Mouse (Mus musculus) kidney, adult 2 months (tissue): ENCODE results near the gene Pum1. TPM values are rescaled to one million over a fixed set of nuclear protein-coding genes. Genes with fewer than 3 reads are reported as not detected.

Source experiments
- DNase-seq: peaks from one replicate; pipeline ENCODE4 v3.0.0; 2021
- H3K27ac ChIP-seq: fragments of 200-500 bp; 2 replicates; pipeline ENCODE4 v1.5.1; 2012; ENCODE audit warnings: low read depth, low read length, control low read depth, inconsistent platforms; ENCODE audit not compliant: insufficient read depth
- H3K27me3 ChIP-seq: fragments of 200-500 bp; replicated peaks from 2 replicates; pipeline ENCODE4 v1.6.1; 2012; ENCODE audit warnings: mild to moderate bottlenecking, moderate library complexity, low read length, inconsistent platforms; ENCODE audit not compliant: control insufficient read depth, insufficient read depth
- H3K36me3 ChIP-seq: fragments of 200-500 bp; 2 replicates; pipeline ENCODE4 v1.6.1; 2012; ENCODE audit warnings: mild to moderate bottlenecking, moderate library complexity, low read length, inconsistent platforms; ENCODE audit not compliant: control insufficient read depth, insufficient read depth
- H3K4me1 ChIP-seq: fragments of 200-500 bp; 2 replicates; pipeline ENCODE4 v1.6.1; 2011; ENCODE audit warnings: low read length; ENCODE audit not compliant: control insufficient read depth, insufficient read depth
- H3K4me3 ChIP-seq: fragments of 200-500 bp; 2 replicates; pipeline ENCODE4 v1.5.1; 2011; ENCODE audit warnings: mild to moderate bottlenecking, low read depth, low read length, control low read depth; ENCODE audit not compliant: insufficient read depth
- CTCF ChIP-seq: fragments of 200-500 bp; conservative IDR thresholded peaks from 2 replicates; pipeline ENCODE4 v1.5.1; 2011; ENCODE audit warnings: low read depth, mild to moderate bottlenecking, control low read depth, low read length, moderate library complexity, mixed read lengths; ENCODE audit not compliant: insufficient read depth, insufficient read length
- POLR2A ChIP-seq: fragments of 200-500 bp; IDR thresholded peaks from one replicate; pipeline ENCODE4 v1.6.1; 2011; ENCODE audit warnings: low read depth, low read length, control low read depth
- WGBS: fragments of 180-500 bp; shearing (Covaris S2); methylation state at CpG from one replicate; pipeline ENCODE4 v1.1.7; 2018; 5-methylcytosine and 5-hydroxymethylcytosine counted together
- polyA plus RNA-seq: library from polyadenylated mRNA; depleted of rRNA; stranded (reverse); fragments of >200 nt; gene quantifications from 2 replicates; pipeline ENCODE4 v1.2.3, GENCODE M21; 2012

The Pum1 gene
- polyA plus RNA-seq, 1 experiment = 45.9 TPM

DNA sequence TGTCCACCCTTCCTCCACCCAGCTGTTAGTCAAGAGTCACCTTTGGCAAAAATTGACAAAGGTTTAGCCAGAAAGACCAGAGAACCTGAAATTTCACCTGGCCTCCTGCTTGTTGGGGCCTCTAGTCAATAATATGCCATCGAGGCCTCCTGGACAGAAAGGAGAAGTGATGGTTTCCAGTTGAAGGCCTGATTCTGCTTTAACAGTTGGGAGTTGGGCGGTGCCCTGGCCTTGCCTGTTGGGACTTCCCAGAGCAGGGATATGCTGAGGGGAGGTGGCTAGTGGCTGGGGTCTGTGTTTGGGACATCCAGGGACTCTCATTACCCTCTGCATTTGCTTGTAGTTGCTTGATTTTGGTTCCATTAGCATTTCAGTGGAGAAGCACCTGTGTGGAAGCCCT, 119.4 kb downstream of the Pum1 start:
- H3K4me3 ChIP-seq = no peak overlapping the region
- H3K27me3 ChIP-seq = no peaks in the 10 kb centered on the region
- DNase-seq = no peak
- no peak overlapping the region for H3K27ac ChIP-seq
- no peak for TF ChIP-seq POLR2A
- TF ChIP-seq CTCF = no peak
- H3K36me3 ChIP-seq = no peaks in the 10 kb centered on the region; the same call in 1 of the 2 replicates
- 85% methylated on average over 2 of the region's 2 CpGs for WGBS
- peaks cover 3% of the 10 kb centered on the region; the same call in 1 of the 2 replicates for H3K4me1 ChIP-seq

DNA sequence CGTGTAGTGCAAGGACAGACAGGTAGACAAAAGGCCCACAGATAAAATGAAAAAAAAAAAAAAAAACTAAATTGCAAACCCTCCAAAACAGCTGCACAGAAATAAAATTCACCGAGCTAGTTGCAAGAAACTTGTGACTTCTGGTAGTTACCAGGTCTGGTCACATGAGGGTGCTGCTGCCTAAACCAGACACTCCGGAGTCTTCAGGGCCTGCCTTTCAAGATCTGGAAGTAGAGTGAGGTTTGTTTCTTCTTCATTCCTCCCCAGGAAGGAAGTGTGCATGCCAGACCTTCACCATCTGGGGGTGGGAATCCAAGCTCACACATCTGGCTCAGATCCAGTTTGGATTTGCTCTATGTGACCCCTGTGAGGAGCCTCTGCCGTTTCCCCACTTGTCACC, 121.6 kb downstream of the Pum1 start:
- TF ChIP-seq CTCF (peak; percentile 65), POLR2A (no peak)
- Histone ChIP-seq H3K27me3 (no peaks in the 10 kb centered on the region), H3K36me3 (no peaks in the 10 kb centered on the region; the same call in 1 of the 2 replicates), H3K4me3 (no peak overlapping the region), H3K4me1 (no peaks in the 10 kb centered on the region), H3K27ac (no peak overlapping the region)
- DNase-seq = no peak
- WGBS = 15% methylated on average over 4 of the region's 4 CpGs

DNA sequence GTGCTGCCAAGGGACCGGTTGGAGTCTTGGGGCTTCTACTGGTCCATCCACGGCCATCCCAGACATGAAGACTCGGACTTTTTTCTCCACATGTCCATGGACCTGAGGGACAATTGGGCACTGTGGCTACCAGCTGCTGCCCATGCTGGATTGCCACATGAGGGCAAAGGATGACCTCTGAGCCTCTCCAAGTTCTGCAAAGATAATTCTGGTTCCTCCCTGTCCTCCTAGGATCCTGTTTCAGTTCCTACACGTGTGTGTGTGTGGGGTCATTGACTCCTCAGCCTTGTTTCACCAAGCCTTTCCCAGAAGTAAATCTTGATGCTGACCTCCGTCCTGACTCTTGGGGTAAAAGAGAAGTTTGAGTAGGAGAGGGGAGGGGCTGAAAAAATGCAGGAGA, 124.4 kb downstream of the Pum1 start:
- TF ChIP-seq CTCF = no peak
- no peak for TF ChIP-seq POLR2A
- H3K4me1 ChIP-seq = no peaks in the 10 kb centered on the region
- H3K4me3 ChIP-seq = no peak overlapping the region
- H3K27ac ChIP-seq = no peak overlapping the region
- no peak for DNase-seq
- no peaks in the 10 kb centered on the region for H3K27me3 ChIP-seq
- WGBS = 68% methylated on average over 5 of the region's 5 CpGs
- no peaks in the 10 kb centered on the region for H3K36me3 ChIP-seq

DNA sequence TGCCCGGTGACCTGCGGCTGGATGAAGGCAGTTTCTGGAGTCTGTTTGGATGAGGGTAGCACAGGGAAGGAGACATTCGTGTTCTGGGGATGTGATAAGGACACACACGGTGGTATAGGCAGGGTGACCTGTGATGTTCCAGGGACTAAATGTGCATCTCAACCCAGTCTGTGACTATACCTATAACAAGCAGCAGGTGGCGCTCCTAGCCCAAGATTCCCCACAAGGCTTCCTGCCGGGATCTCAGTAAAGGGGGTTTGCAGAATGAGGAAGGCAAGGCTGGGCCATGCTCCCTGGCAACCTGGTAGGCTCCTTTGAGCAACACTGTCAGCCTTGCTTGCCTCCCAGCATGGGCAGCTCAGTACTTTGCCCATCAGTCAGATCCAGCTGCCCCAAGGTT, 127.1 kb downstream of the Pum1 start:
- H3K36me3 ChIP-seq = no peaks in the 10 kb centered on the region
- peak; percentile 79 for DNase-seq
- no peak overlapping the region for H3K27ac ChIP-seq
- H3K4me1 ChIP-seq = no peaks in the 10 kb centered on the region
- H3K27me3 ChIP-seq = no peaks in the 10 kb centered on the region
- TF ChIP-seq CTCF (peak; percentile 95), POLR2A (no peak)
- 11% methylated on average over 6 of the region's 6 CpGs for WGBS
- H3K4me3 ChIP-seq = no peak overlapping the region

DNA sequence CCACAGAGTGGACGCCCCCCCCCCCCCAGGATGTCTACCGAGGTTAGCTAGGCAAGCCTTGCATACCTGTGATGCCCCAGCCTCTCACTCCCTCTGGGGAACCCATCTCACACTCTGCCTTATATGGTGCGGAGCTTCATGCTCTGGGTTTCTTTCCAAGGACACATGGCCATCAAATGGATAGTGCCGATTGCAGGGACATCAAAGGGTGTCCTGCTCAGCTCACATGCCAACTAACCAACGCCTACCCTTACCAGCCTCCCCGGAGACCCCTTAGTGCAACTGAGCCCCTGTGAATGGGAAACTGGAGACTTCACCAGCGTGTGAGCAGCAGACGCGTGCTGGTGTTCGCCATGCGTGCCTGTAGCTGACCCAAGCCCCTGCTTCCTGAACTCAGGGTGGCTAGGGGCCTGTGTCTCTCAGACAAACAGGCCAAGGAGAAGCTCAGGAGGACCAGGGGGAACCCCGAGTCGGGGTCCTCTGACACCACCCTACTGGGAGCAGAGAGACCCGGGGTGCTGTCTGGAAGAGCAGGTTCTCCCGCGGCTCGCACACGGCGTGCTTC, 128.8 kb downstream of the Pum1 start:
- DNase-seq = no peak
- Histone ChIP-seq H3K36me3 (no peaks in the 10 kb centered on the region), H3K27me3 (no peaks in the 10 kb centered on the region), H3K4me3 (peak overlapping the region; percentile 51; the same call in 1 of the 2 replicates), H3K4me1 (peaks cover 2% of the 10 kb centered on the region; the same call in 1 of the 2 replicates), H3K27ac (no peak overlapping the region)
- TF ChIP-seq POLR2A = no peak
- 7% methylated on average over 19 of the region's 19 CpGs for WGBS

DNA sequence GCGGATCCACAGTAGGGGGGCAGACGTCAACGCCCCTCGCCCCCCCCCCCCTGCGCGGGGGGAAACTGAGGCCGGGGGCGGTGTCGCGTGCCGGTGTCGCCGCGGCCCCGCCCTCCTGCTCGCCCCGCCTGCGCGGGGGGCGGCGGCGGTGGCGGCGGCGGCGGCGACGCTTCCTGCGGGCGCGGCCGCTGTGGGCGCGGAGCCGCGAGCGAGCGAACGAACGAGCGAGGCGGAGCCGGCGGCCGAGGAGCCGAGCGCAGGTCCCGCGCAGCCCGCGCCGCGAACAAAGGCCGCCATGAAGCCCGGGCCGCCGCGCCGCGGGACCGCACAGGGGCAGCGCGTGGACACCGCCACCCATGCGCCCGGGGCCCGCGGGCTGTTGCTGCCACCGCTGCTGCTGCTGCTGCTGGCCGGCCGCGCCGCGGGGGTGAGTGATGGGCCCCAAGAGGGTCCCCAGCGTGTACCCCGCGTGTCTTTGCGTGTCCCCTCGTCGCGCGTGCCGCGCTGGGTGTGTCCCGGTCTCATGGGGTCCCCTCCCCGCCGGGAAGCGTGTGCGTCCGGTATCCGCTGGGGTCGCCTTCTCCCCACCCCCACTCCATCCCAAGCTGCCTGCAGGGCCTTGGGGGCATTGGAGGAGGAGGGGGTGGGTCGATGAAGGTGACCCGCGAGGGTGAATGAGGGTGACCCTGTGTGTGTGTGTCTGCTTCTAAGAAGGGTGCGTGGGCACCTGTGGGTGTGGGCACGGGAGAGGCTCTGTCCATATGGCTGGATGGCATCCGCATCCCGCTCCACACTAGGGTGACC, 129.5 kb downstream of the Pum1 start, which contains the start of gene Sdc3:
Gene Sdc3 (plus strand): TSS at position 162 of the 804 bp plus-strand sequence.
- TF ChIP-seq POLR2A = no peak
- TF ChIP-seq CTCF = no peak
- Histone ChIP-seq H3K4me3 (peak within 1 kb of the TSS; percentile 51), H3K36me3 (no peaks in the 10 kb centered on the region), H3K27me3 (no peaks in the 10 kb centered on the region), H3K27ac (no peak within 1 kb of the TSS), H3K4me1 (peaks cover 4% of the 10 kb centered on the region; the same call in 1 of the 2 replicates)
- no peak for DNase-seq
- 5% methylated on average over 85 of the region's 99 CpGs for WGBS

DNA sequence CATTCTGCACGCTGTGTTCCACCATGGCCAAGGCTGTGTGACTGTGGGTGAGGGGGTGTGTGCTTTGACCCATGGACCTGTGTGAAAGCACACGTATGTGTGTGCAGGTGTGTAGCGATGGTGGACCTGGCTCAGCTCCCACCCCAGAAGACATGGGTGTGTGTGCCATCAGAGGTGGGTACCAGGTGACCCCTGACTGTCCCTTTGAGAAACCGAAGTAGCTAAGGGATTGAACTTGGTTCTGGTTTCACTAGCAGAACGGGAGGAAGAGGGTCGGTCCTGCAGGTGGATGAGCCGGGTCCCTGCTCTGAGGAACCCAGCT, 130.0 kb downstream of the Pum1 start:
- 15% methylated on average over 7 of the region's 7 CpGs for WGBS
- H3K4me1 ChIP-seq = peaks cover 4% of the 10 kb centered on the region; the same call in 1 of the 2 replicates
- no peak for DNase-seq
- H3K4me3 ChIP-seq = peak overlapping the region; percentile 51
- H3K27ac ChIP-seq = no peak overlapping the region
- TF ChIP-seq POLR2A = no peak
- no peak for TF ChIP-seq CTCF
- no peaks in the 10 kb centered on the region for H3K36me3 ChIP-seq
- no peaks in the 10 kb centered on the region for H3K27me3 ChIP-seq
